Mouse (Mus musculus) heart, adult 10 weeks (tissue): ENCODE data around the gene Ntf3. TPM values are rescaled to one million over a fixed set of nuclear protein-coding genes. Genes with fewer than 3 reads are reported as not detected.

Source experiments
- polyA plus RNA-seq: library from polyadenylated mRNA; stranded (reverse); fragments of 350-450 nt; fragmentation: Illumina TruSeq; extraction: RNeasy Lipid Tissue Mini Kit (QIAGEN cat#74804); gene quantifications from one replicate; pipeline ENCODE4 v1.2.3, GENCODE M21; 2014; ENCODE audit warnings: low read depth, low replicate concordance

Gene Ntf3
- 5.0 TPM for polyA plus RNA-seq

GRCm38 (mm10) chr6:126166548-126167207 lies at the start of gene Ntf3:
Gene Ntf3 (minus strand): TSS chr6:126166910.

